In genomic region chr9:66734568-66734967, GRCm38 (mm10) we compare ENCODE assay signal across 25 mouse cellular contexts. TPM values are rescaled to one million over a fixed set of nuclear protein-coding genes. Genes with fewer than 3 reads are reported as not detected.
DNase-seq lines count a peak whose midpoint lies in the region; ATAC-seq lines count a peak whose summit lies in the region.
"Had no signal": no experiment of that assay in that cellular context is flagged by ENCODE, and none has a peak within 500 bp of the region (broad histone marks: within the 10 kb centered on the region; RNA-seq: fewer than 3 reads in every experiment).

No protein-coding gene starts in this region.

- DNase-seq in kidney, adult 18-20 months = peak; percentile 31
- DNase-seq in adipocyte (ENCODE audit: low spot score) = peak; percentile 28
- DNase-seq in kidney, adult 8-10 months = peak; percentile 60 to 63
- peak; percentile 66 to 69 for DNase-seq in kidney, postnatal 36 days
- DNase-seq in gastrocnemius, postnatal 10 days = no peak
- no peak for DNase-seq in T-cell, adult 2 months (ENCODE audit: low spot score)
- no peak for DNase-seq in cerebellum, postnatal 25 days
- DNase-seq: adrenal gland, adult 2 months; cerebellum, adult 18-20 months; cerebellum, postnatal 14 days; heart, postnatal 4 days; layer of hippocampus, adult 9-11 months; lung, postnatal 4 days; midbrain, embryonic 14.5 days; right cerebral cortex, postnatal 4 days; thymus, postnatal 36 days had no signal

- H3K4me3 ChIP-seq in kidney, embryonic 16.5 days (ENCODE audit: low read length) = no peak overlapping the region
- H3K4me3 ChIP-seq: embryonic facial prominence, embryonic 13.5 days; erythroblast, embryonic 14.5 days; forebrain, embryonic 12.5 days; heart, embryonic 10.5 days; hindbrain, embryonic 15.5 days; lung, embryonic 15.5 days; stomach, embryonic 15.5 days had no signal

- no peaks in the 10 kb centered on the region for H3K36me3 ChIP-seq in kidney, embryonic 16.5 days (ENCODE audit: insufficient read depth, low read length)
- H3K36me3 ChIP-seq: embryonic facial prominence, embryonic 13.5 days; forebrain, embryonic 12.5 days; heart, embryonic 10.5 days; hindbrain, embryonic 15.5 days; lung, embryonic 15.5 days; stomach, embryonic 15.5 days had no signal

- no peak overlapping the region for H3K9ac ChIP-seq in kidney, embryonic 16.5 days (replicated peaks; ENCODE audit: low read length)
- H3K9ac ChIP-seq: embryonic facial prominence, embryonic 13.5 days; forebrain, embryonic 12.5 days; hindbrain, embryonic 15.5 days; lung, embryonic 15.5 days; stomach, embryonic 15.5 days had no signal

- no peak for ATAC-seq in kidney, embryonic 16.5 days (ENCODE audit: low FRiP score, low TSS enrichment)

- H3K9me3 ChIP-seq in kidney, embryonic 16.5 days (ENCODE audit: low read length) = no peaks in the 10 kb centered on the region
- H3K9me3 ChIP-seq: embryonic facial prominence, embryonic 13.5 days; forebrain, embryonic 12.5 days; heart, embryonic 10.5 days; hindbrain, embryonic 15.5 days; lung, embryonic 15.5 days; stomach, embryonic 15.5 days had no signal

- no peaks in the 10 kb centered on the region for H3K27me3 ChIP-seq in kidney, embryonic 16.5 days (ENCODE audit: insufficient read depth, low read length)
- H3K27me3 ChIP-seq: embryonic facial prominence, embryonic 13.5 days; forebrain, embryonic 12.5 days; hindbrain, embryonic 15.5 days; lung, embryonic 15.5 days; stomach, embryonic 15.5 days had no signal

- H3K4me2 ChIP-seq in kidney, embryonic 16.5 days (replicated peaks; ENCODE audit: low read depth, low read length) = no peak overlapping the region
- H3K4me2 ChIP-seq: embryonic facial prominence, embryonic 13.5 days; forebrain, embryonic 12.5 days; hindbrain, embryonic 15.5 days; lung, embryonic 15.5 days; stomach, embryonic 15.5 days had no signal

- no peak overlapping the region for H3K27ac ChIP-seq in kidney, embryonic 16.5 days (ENCODE audit: low read length)
- H3K27ac ChIP-seq: embryonic facial prominence, embryonic 13.5 days; forebrain, embryonic 12.5 days; heart, embryonic 10.5 days; hindbrain, embryonic 15.5 days; lung, embryonic 15.5 days had no signal

- WGBS in kidney, embryonic 16.5 days = 72% methylated on average over 6 of the region's 6 CpGs

- peaks cover 23% of the 10 kb centered on the region for H3K4me1 ChIP-seq in kidney, embryonic 16.5 days (ENCODE audit: insufficient read depth, low read length)

RNA-seq across cellular contexts. Expression of gene Car12, which starts 21.1 kb away (rescaled TPM):
- polyA plus RNA-seq in kidney, embryonic 16.5 days (2015; fragmentation: Nextera tagmentation; extraction: Ambion mirVana) = 27.7 and 30.7 TPM in 2 replicates
- 1 to 10 TPM; 1.2 to 2.4 TPM for total RNA-seq in gastrocnemius, postnatal 10 days (2021)
- total RNA-seq: liver, adult 2 months had no signal
- polyA plus RNA-seq: erythroblast, embryonic 14.5 days; liver, adult 2 months had no signal

Comparison
In these comparisons a context has a peak if more than half of its experiments do, and no peak if none do; other contexts are left out.
1. DNase-seq: peak in kidney, adult 18-20 months (single experiment), adipocyte (single experiment), kidney, adult 8-10 months (2 of 2) and kidney, postnatal 36 days (2 of 2); none in gastrocnemius, postnatal 10 days (single experiment), T-cell, adult 2 months (single experiment) and cerebellum, postnatal 25 days (0 of 2).